Mouse (Mus musculus): ENCODE results near the gene Gm44503. TPM values are rescaled to one million over a fixed set of nuclear protein-coding genes. Genes with fewer than 3 reads are reported as not detected.
A peak's percentile ranks its signal among the peaks of the same experiment; 100 is the strongest.

The Gm44503 gene
- not detected for total RNA-seq (2021)
- long read RNA-seq, experiment 1, partial matches to known transcripts: 0 of 4 reads
- long read RNA-seq, experiment 1, other reads (novel, unspliced or antisense): 4 of 4 reads
- long read RNA-seq, experiment 2: 0 reads

- peak; percentile 63 to 74 for DNase-seq (ENCODE audit: extremely low spot score in 1 of 2, low spot score in 2 of 2)
- peak within 1 kb of the TSS; percentile 62 for H3K4me3 ChIP-seq
- intact Hi-C loops (cut with DNase I): loop anchor here (10.0 kb wide), 1 partner anchor 194 kb away; no protein-coding TSS in a partner anchor
- no peak within 1 kb of the TSS for H3K27ac ChIP-seq
- TF ChIP-seq CTCF (IDR thresholded peaks at IDR 0.05): peak; percentile 24
Measured at GRCm38 (mm10) chr9:72958521-72959450, at the start of gene Gm44503, which contains the start of gene Dyx1c1. Gm44503 (plus strand) TSS chr9:72958852. Dyx1c1 (plus strand) TSS chr9:72958785.

- intact Hi-C loops (cut with DNase I): no loop called here
- H3K4me3 ChIP-seq: no peak overlapping the region
- H3K27ac ChIP-seq: no peak overlapping the region
- no peak for DNase-seq (ENCODE audit: extremely low spot score in 1 of 2, low spot score in 2 of 2)
- TF ChIP-seq CTCF (IDR thresholded peaks at IDR 0.05): no peak
Measured at GRCm38 (mm10) chr9:72911381-72911780, 47.3 kb upstream of the Gm44503 start.

- no peak for DNase-seq (ENCODE audit: extremely low spot score in 1 of 2, low spot score in 2 of 2)
- H3K4me3 ChIP-seq: no peak overlapping the region
- H3K27ac ChIP-seq: no peak overlapping the region
- no peak for TF ChIP-seq CTCF (IDR thresholded peaks at IDR 0.05)
- intact Hi-C loops (cut with DNase I): no loop called here
Measured at GRCm38 (mm10) chr9:72913551-72913950, 45.1 kb upstream of the Gm44503 start.

- intact Hi-C loops (cut with DNase I): no loop called here
- no peak overlapping the region for H3K27ac ChIP-seq
- no peak overlapping the region for H3K4me3 ChIP-seq
- DNase-seq (ENCODE audit: extremely low spot score in 1 of 2, low spot score in 2 of 2): no peak
- TF ChIP-seq CTCF (IDR thresholded peaks at IDR 0.05): no peak
Measured at GRCm38 (mm10) chr9:72915728-72916127, 42.9 kb upstream of the Gm44503 start.

- no peak for TF ChIP-seq CTCF (IDR thresholded peaks at IDR 0.05)
- intact Hi-C loops (cut with DNase I): no loop called here
- DNase-seq (ENCODE audit: extremely low spot score in 1 of 2, low spot score in 2 of 2): no peak
- H3K4me3 ChIP-seq: no peak overlapping the region
- no peak overlapping the region for H3K27ac ChIP-seq
Measured at GRCm38 (mm10) chr9:72923068-72923467, 35.6 kb upstream of the Gm44503 start.

- intact Hi-C loops (cut with DNase I): no loop called here
- H3K4me3 ChIP-seq: peak within 1 kb of the TSS; percentile 67
- peak within 1 kb of the TSS; percentile 74 for H3K27ac ChIP-seq
- TF ChIP-seq CTCF (IDR thresholded peaks at IDR 0.05): no peak
- DNase-seq (ENCODE audit: extremely low spot score in 1 of 2, low spot score in 2 of 2): peak; percentile 46 to 47
Measured at GRCm38 (mm10) chr9:72925021-72925934, 33.4 kb upstream of the Gm44503 start, which contains the start of gene Pygo1. Pygo1 (plus strand) TSS chr9:72925645.

- TF ChIP-seq CTCF (IDR thresholded peaks at IDR 0.05): no peak
- intact Hi-C loops (cut with DNase I): no loop called here
- H3K4me3 ChIP-seq: peak overlapping the region; percentile 67
- H3K27ac ChIP-seq: peak overlapping the region; percentile 61
- no peak for DNase-seq (ENCODE audit: extremely low spot score in 1 of 2, low spot score in 2 of 2)
Measured at GRCm38 (mm10) chr9:72925935-72926258, 32.8 kb upstream of the Gm44503 start.

- Histone ChIP-seq H3K27ac (peak overlapping the region; percentile 54), H3K4me3 (no peak overlapping the region)
- intact Hi-C loops (cut with DNase I): loop anchor here (1.0 kb wide), 1 partner anchor 37 kb away; no protein-coding TSS in a partner anchor
- no peak for TF ChIP-seq CTCF (IDR thresholded peaks at IDR 0.05)
- DNase-seq (ENCODE audit: extremely low spot score in 1 of 2, low spot score in 2 of 2): peak; percentile 46 to 55
Measured at GRCm38 (mm10) chr9:72931166-72931790, 27.4 kb upstream of the Gm44503 start.

- Histone ChIP-seq H3K4me3 (no peak overlapping the region), H3K27ac (no peak overlapping the region)
- TF ChIP-seq CTCF (IDR thresholded peaks at IDR 0.05): peak; percentile 19
- intact Hi-C loops (cut with DNase I): no loop called here
- no peak for DNase-seq (ENCODE audit: extremely low spot score in 1 of 2, low spot score in 2 of 2)
Measured at GRCm38 (mm10) chr9:72935309-72935708, 23.3 kb upstream of the Gm44503 start.

- intact Hi-C loops (cut with DNase I): no loop called here
- no peak for DNase-seq (ENCODE audit: extremely low spot score in 1 of 2, low spot score in 2 of 2)
- TF ChIP-seq CTCF (IDR thresholded peaks at IDR 0.05): no peak
- no peak overlapping the region for H3K4me3 ChIP-seq
- no peak overlapping the region for H3K27ac ChIP-seq
Measured at GRCm38 (mm10) chr9:72936301-72936700, 22.4 kb upstream of the Gm44503 start.

GRCm38 (mm10) chr9:72943424-72943823, 15.2 kb upstream of the Gm44503 start:
- intact Hi-C loops (cut with DNase I): no loop called here
- Histone ChIP-seq H3K27ac (no peak overlapping the region), H3K4me3 (no peak overlapping the region)
- peak; percentile 34 for TF ChIP-seq CTCF (IDR thresholded peaks at IDR 0.05)
- DNase-seq (ENCODE audit: extremely low spot score in 1 of 2, low spot score in 2 of 2): no peak

All from left cerebral cortex, adult 2 months (tissue).